Mouse (Mus musculus) CH12F3 (cell line): Measurements from ENCODE around the gene Mafb.

Source experiments
- in situ Hi-C: fragments of 300-500 bp; cut with MboI; formaldehyde crosslinking; loops from 2 replicates; pipeline ENCODE4 v1.14.3; 2020; ENCODE audit warnings: low sequenced_read_pairs

The Mafb gene

GRCm38 (mm10) chr2:160364666-160365065 is 2.2 kb downstream of the Mafb start:
- in situ Hi-C loops = no loop called here

GRCm38 (mm10) chr2:160364128-160364650 is 2.7 kb downstream of the Mafb start:
- in situ Hi-C loops = no loop called here

- in situ Hi-C loops = no loop called here
These were observed 3.7 kb downstream of the Mafb start for GRCm38 (mm10) chr2:160363201-160363600.

- in situ Hi-C loops = no loop called here
These were observed 5.3 kb downstream of the Mafb start for GRCm38 (mm10) chr2:160361442-160362121.

- in situ Hi-C loops = no loop called here
These were observed 6.5 kb downstream of the Mafb start for GRCm38 (mm10) chr2:160360234-160360874.

GRCm38 (mm10) chr2:160358896-160359295 is 8.0 kb downstream of the Mafb start:
- in situ Hi-C loops = no loop called here

GRCm38 (mm10) chr2:160357442-160357841 is 9.4 kb downstream of the Mafb start:
- in situ Hi-C loops = no loop called here

- in situ Hi-C loops = no loop called here
These were observed 10.7 kb downstream of the Mafb start for GRCm38 (mm10) chr2:160356132-160356531.

GRCm38 (mm10) chr2:160354319-160354718 is 12.5 kb downstream of the Mafb start:
- in situ Hi-C loops = no loop called here

GRCm38 (mm10) chr2:160353581-160353980 is 13.3 kb downstream of the Mafb start:
- in situ Hi-C loops = no loop called here

GRCm38 (mm10) chr2:160351038-160351574 is 15.8 kb downstream of the Mafb start:
- in situ Hi-C loops = no loop called here

- in situ Hi-C loops = no loop called here
These were observed 17.3 kb downstream of the Mafb start for GRCm38 (mm10) chr2:160349578-160349977.

- in situ Hi-C loops = no loop called here
These were observed 18.1 kb downstream of the Mafb start for GRCm38 (mm10) chr2:160348796-160349195.

GRCm38 (mm10) chr2:160348072-160348604 is 18.7 kb downstream of the Mafb start:
- in situ Hi-C loops = no loop called here

GRCm38 (mm10) chr2:160345644-160346043 is 21.2 kb downstream of the Mafb start:
- in situ Hi-C loops = no loop called here

- in situ Hi-C loops = no loop called here
These were observed 26.7 kb downstream of the Mafb start for GRCm38 (mm10) chr2:160340121-160340520.

GRCm38 (mm10) chr2:160339595-160339994 is 27.3 kb downstream of the Mafb start:
- in situ Hi-C loops = no loop called here

GRCm38 (mm10) chr2:160336053-160336452 is 30.8 kb downstream of the Mafb start:
- in situ Hi-C loops = no loop called here

- in situ Hi-C loops = no loop called here
These were observed 31.8 kb downstream of the Mafb start for GRCm38 (mm10) chr2:160335043-160335442.

GRCm38 (mm10) chr2:160334111-160334661 is 32.7 kb downstream of the Mafb start, which contains the start of gene Gm826:
Gm826 (minus strand) TSS chr2:160334162.
- in situ Hi-C loops = no loop called here
